Mouse (Mus musculus): ENCODE measurements around the gene Slc20a1.
A peak's percentile ranks its signal among the peaks of the same experiment; 100 is the strongest.

GRCm38 (mm10) chr2:129181509-129181908 lies 17.1 kb upstream of the Slc20a1 start:
- TF ChIP-seq CTCF (IDR thresholded peaks at IDR 0.05; ENCODE audit: low read depth) (peak; percentile 43), EP300 (IDR thresholded peaks at IDR 0.05; ENCODE audit: low read depth) (no peak)
